Mouse (Mus musculus) CD4-positive, CD25-positive, alpha-beta regulatory T cell, adult 4 months (primary cell): Measurements from ENCODE around the gene Tbl1xr1. TPM values are rescaled to one million over a fixed set of nuclear protein-coding genes. Genes with fewer than 3 reads are reported as not detected.

Source experiments
- ATAC-seq: one replicate; pipeline ENCODE4 v1.8.0; 2017
- polyA plus RNA-seq, 2 experiments: library from polyadenylated mRNA; unstranded; fragments of 100-300 nt; shearing (Covaris generic); gene quantifications; one replicate each; pipeline ENCODE4 v1.2.1; 2017

The Tbl1xr1 gene
- polyA plus RNA-seq, 2 experiments from 2014 or later = 21.6 to 25.6 TPM

- ATAC-seq = no peak
These were observed 14.2 kb downstream of the Tbl1xr1 start for GRCm38 (mm10) chr3:22090431-22091265.

GRCm38 (mm10) chr3:22091266-22091550 lies 14.8 kb downstream of the Tbl1xr1 start:
- ATAC-seq = no peak

GRCm38 (mm10) chr3:22091681-22092080 lies 15.2 kb downstream of the Tbl1xr1 start:
- no peak for ATAC-seq

DNA sequence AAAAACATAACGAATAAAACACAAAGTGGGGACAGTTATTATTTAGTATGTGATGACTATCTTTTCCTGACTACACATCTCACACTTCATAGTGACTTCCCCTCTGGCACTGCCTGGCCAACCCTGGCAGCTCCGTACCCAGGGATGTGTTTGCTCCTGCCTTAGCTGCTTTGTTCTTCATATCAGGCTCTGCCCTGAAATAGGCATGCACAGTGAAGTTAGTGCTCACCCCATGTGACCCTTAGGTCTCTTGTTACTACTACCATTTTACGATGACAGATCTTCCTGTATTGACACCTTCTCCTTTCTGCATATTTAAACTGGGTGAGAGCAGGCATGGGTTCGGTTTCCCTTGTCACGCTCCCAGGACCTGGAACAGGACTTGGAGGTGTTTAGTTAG lies 16.3 kb downstream of the Tbl1xr1 start:
- no peak for ATAC-seq

DNA sequence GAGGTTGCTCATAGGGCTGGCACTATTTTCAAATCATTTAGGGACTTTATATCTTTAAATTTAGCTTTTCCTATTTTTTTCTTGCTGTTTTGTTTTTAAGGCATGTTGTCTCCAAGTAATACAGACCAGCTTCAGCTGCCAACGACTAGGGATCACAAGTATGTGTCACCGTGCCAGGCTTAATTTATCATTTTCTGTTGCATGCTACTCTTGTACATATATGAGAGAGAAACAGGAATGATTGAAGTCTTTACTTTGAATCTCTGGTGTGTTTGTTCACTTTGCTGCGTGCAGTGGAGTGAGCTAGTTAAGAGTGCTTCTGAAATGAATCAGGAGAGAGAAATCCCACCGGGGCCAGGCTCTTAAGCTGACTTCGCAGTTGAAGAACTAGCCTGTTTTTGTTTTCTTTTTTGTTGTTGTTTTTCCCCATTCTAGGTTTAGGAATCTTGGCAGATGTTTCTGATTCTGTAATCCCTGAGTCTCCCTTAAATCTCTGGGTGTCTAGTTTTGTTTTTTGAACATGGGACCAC lies 27.6 kb downstream of the Tbl1xr1 start:
- no peak for ATAC-seq

DNA sequence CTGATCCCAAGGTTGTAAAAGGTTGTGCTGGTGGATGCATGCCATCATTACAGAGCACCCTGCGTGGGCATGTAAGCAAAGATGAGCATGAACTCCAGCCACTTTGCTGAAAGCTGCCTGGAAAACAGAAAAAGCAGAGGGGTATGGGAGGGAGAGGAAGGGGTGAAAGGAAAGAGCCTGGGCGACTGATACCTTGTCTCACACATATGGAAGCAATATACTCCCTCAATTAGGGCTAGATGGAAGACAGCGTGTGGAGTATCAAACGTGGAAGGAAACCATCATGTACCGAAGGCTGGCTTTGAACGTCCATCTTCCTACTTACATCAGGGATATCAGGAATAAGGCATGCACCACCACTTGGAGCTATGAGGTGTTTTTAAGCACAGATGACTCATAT lies 29.0 kb downstream of the Tbl1xr1 start:
- ATAC-seq = no peak

DNA sequence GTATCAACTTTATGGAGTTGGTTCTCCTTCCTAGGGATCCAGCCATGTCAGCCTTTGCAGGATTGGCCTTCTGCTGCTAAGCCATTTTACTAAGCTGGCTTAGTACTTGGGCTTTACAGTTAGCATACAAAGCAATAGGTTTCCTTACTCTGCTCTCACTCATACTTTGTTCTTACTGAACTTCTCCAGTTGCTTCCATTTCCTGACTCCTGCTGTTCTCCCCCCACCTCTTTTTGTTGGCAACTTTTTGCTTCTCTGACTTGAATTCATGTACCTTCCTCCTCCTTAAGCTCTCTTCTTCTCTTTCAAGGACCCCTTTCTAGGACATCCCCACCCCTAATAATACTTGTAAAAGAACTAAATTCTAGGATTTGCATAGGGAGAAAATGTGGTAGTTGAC lies 31.6 kb downstream of the Tbl1xr1 start:
- ATAC-seq = no peak

- ATAC-seq = no peak
These were observed 33.2 kb downstream of the Tbl1xr1 start for GRCm38 (mm10) chr3:22109651-22110050.

DNA sequence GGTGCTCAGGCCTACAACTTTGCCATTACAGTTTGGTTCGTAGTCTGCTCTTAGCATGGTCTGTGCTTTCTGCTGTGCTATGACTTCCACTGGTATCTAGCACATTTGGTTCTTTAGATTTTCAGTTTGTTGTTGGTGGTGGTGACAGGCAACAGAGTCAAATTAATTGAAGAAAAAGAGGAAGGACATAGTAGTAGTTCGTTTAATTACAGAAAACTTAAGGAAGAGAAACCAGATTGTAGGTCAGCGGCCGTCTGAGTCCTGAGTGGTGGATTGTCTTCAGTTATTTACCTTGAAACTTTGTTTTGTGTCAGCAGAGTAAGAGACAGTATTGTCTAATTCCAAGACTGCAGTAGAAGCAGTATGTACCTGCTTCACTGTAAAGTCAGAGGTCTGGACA lies 37.3 kb downstream of the Tbl1xr1 start:
- ATAC-seq = no peak

DNA sequence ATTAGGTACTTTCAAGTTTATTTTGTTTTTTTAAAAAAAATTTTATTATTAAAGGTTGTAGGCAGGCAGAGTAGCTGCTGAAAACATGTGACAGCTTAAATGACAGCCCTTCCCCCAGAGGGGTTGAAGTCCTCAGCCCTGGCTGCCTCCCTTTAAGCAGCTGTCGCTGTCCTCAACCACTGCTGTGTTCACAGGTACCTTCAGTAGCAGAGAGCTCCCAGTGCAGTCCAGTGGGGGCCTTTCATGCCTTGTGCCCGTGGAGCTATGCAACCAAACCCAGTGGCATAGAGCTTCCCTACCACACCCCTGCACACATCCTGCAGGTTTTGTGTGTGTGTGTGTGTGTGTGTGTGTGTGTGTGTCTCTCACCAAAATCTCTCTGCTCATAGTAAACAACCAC lies 38.8 kb downstream of the Tbl1xr1 start:
- peak; percentile 48 for ATAC-seq

- ATAC-seq = no peak
These were observed 39.2 kb downstream of the Tbl1xr1 start for GRCm38 (mm10) chr3:22115678-22116077.

GRCm38 (mm10) chr3:22116188-22116587 lies 39.7 kb downstream of the Tbl1xr1 start:
- ATAC-seq = peak; percentile 76

- ATAC-seq = peak; percentile 30
These were observed 45.3 kb downstream of the Tbl1xr1 start for GRCm38 (mm10) chr3:22121741-22122140.

GRCm38 (mm10) chr3:22123145-22123544 lies 46.7 kb downstream of the Tbl1xr1 start:
- ATAC-seq = peak; percentile 22

- ATAC-seq = no peak
These were observed 49.9 kb downstream of the Tbl1xr1 start for GRCm38 (mm10) chr3:22126251-22126826.

GRCm38 (mm10) chr3:22131277-22131676 lies 54.8 kb downstream of the Tbl1xr1 start:
- ATAC-seq = no peak

- ATAC-seq = no peak
These were observed 57.2 kb downstream of the Tbl1xr1 start for GRCm38 (mm10) chr3:22133626-22134025.

DNA sequence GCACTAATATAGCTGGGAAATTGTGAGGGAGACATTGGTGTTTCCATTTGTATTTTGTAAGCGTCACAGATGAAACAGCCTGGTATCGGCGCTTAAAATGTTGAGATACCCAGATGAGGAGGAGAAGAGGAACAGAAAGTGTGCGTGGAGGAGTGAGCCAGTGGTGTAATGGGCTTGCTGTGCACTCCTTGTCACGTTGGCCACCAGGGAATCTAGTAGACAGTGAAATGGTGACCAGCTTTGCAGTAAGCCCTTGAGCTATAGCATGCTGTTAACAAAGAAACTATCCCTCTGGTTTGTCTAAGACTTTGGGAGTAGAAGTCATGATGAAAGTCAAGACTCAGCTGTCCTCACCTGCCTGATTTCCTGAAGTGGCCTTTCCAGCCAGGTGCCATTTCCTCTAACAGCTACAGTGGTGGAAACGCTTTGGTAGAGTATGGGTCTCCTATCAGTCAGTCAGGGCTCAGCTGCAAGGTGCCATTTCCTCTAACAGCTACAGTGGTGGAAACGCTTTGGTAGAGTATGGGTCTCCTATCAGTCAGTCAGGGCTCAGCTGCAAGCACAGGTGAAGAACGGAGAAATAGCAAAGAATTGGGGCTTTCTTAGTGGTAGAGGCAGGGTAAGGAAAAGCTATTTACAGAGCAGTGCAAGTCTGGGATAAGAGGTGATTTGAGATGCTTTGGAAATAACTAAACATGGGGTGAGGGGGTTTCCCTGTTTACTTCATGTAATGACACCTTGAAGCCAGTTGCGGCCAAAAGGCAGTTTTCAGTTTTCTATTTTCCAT lies 61.5 kb downstream of the Tbl1xr1 start:
- ATAC-seq = peak; percentile 74

GRCm38 (mm10) chr3:22138580-22139099 lies 62.2 kb downstream of the Tbl1xr1 start:
- no peak for ATAC-seq

- no peak for ATAC-seq
These were observed 63.7 kb downstream of the Tbl1xr1 start for GRCm38 (mm10) chr3:22140111-22140658.

DNA sequence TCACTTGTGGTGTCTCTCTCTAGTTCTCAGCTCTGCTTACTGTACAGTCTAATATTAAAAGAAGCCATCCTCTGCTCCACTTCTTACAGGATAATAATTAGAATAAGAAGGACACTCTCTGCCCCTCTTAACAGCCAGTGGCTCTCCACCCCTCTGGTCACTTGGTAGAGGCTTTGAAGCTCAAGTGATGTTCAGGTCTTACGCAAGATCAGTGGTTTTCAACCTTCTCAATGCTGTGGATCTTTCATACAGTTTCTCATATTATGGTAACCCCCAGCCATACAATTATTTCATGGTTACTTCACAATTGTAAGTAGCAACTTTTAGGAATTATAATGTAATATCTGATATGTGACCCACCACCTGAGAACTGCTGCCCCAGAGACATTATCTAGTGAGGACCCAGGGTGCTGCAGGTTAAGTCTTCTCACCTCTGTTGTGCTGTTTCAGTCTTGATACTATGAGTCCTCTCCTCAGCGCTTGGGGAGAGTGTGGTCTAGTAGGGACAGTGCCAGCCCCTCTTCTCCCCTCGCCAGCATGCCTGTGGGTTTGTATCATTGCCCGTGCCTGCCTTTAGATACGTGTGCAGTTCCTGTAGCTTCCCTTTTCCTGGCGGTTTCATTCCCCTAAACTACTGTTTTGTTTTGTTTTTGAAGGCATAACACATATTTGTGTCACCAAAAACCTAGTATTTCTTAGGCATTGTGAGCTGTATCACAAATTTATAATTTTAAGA lies 65.7 kb downstream of the Tbl1xr1 start:
- no peak for ATAC-seq
